Mouse (Mus musculus) neural tube, embryonic 14.5 days (tissue): ENCODE results near the gene Cplx3. TPM values are rescaled to one million over a fixed set of nuclear protein-coding genes. Genes with fewer than 3 reads are reported as not detected.

Experiments
- ATAC-seq: fragments of 200-750 bp; cut with Nextera tagmentation; 2 replicates; pipeline ENCODE4 v1.8.0; 2017; ENCODE audit warnings: low read depth, mild to moderate bottlenecking, moderate TSS enrichment, moderate library complexity
- H3K27ac ChIP-seq: fragments of 300-500 bp; sonication (generic); 2 replicates; pipeline ENCODE4 v1.5.1; 2014; ENCODE audit warnings: low read depth, mild to moderate bottlenecking, control low read depth, low read length, moderate library complexity, mixed read lengths
- H3K27me3 ChIP-seq: fragments of 300-500 bp; sonication (generic); 2 replicates; pipeline ENCODE4 v1.6.1; 2014; ENCODE audit warnings: low read length; ENCODE audit not compliant: control insufficient read depth, insufficient read depth
- H3K36me3 ChIP-seq: fragments of 300-500 bp; sonication (generic); 2 replicates; pipeline ENCODE4 v1.6.1; 2014; ENCODE audit warnings: low read length, mixed read lengths; ENCODE audit not compliant: control insufficient read depth, insufficient read depth
- H3K4me1 ChIP-seq: fragments of 300-500 bp; sonication (generic); 2 replicates; pipeline ENCODE4 v1.6.1; 2014; ENCODE audit warnings: low read length; ENCODE audit not compliant: control insufficient read depth, insufficient read depth
- H3K4me2 ChIP-seq: fragments of 300-500 bp; sonication (generic); 2 replicates; pipeline ENCODE4 v1.6.1; 2014; ENCODE audit warnings: mild to moderate bottlenecking, low read depth, low read length, control low read depth
- H3K4me3 ChIP-seq: fragments of 300-500 bp; sonication (generic); 2 replicates; pipeline ENCODE4 v1.5.1; 2014; ENCODE audit warnings: low read depth, low read length, control low read depth, mixed read lengths
- H3K9ac ChIP-seq: fragments of 300-500 bp; sonication (generic); replicated peaks from 2 replicates; pipeline ENCODE4 v1.6.1; 2014; ENCODE audit warnings: low read depth, mild to moderate bottlenecking, control low read depth, low read length, mixed read lengths
- H3K9me3 ChIP-seq: fragments of 300-500 bp; sonication (generic); 2 replicates; pipeline ENCODE4 v1.6.1; 2016; ENCODE audit warnings: low read length; ENCODE audit not compliant: control insufficient read depth
- WGBS: fragments of 180-500 bp; shearing (Covaris S2); extraction: QIAGEN DNeasy Blood & Tissue Kit; methylation state at CpG from one replicate; pipeline ENCODE4 v1.1.7; 2014; 5-methylcytosine and 5-hydroxymethylcytosine counted together
- polyA plus RNA-seq: library from polyadenylated mRNA; unstranded; fragments of >200 nt; fragmentation: Nextera tagmentation; extraction: Ambion mirVana; gene quantifications from 2 replicates; pipeline ENCODE4 v1.2.1, GENCODE M21; 2014

Gene Cplx3
- polyA plus RNA-seq, 1 experiment from 2014 or later = 0.13 TPM

GRCm38 (mm10) chr9:57647286-57648108, 41.4 kb upstream of the Cplx3 start:
- H3K9ac ChIP-seq = no peak overlapping the region
- no peak overlapping the region for H3K4me3 ChIP-seq
- no peaks in the 10 kb centered on the region for H3K36me3 ChIP-seq
- 76% methylated on average over 4 of the region's 4 CpGs for WGBS
- no peak overlapping the region for H3K27ac ChIP-seq
- peaks cover 19% of the 10 kb centered on the region for H3K4me1 ChIP-seq
- ATAC-seq = no peak
- H3K4me2 ChIP-seq = no peak overlapping the region
- no peaks in the 10 kb centered on the region; the same call in 1 of the 2 replicates for H3K27me3 ChIP-seq
- no peaks in the 10 kb centered on the region for H3K9me3 ChIP-seq

DNA sequence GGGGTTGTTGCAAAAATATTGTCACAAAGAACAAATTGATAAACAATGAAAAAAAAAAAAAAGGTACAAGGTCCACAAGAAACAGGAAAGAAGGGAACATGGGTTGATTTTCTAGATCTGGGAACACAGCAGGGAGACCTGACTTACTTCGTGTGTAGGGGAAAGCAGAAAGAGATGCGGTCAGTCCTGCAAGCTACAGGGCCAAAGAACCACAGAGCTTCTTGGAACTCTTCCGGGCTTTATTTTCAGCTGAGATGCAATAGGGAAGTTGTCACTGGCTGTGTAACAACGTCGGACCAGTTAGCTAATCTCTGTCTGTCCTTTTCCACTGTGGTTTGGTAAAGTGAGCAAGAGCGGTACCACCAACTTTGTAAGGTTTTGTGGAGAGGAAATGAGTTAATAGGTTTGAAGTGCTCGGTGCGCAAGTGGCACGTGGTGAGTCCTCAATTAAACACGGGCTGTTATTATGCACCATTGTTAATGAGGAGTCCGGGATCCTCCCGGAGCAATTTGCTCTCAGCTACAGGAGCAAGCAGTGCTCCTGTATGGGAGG, 40.5 kb upstream of the Cplx3 start:
- WGBS = 48% methylated on average over 12 of the region's 12 CpGs
- H3K9me3 ChIP-seq = no peaks in the 10 kb centered on the region
- ATAC-seq = no peak
- H3K36me3 ChIP-seq = no peaks in the 10 kb centered on the region
- H3K27me3 ChIP-seq = no peaks in the 10 kb centered on the region; the same call in 1 of the 2 replicates
- H3K27ac ChIP-seq = no peak overlapping the region
- H3K4me2 ChIP-seq = no peak overlapping the region
- H3K4me3 ChIP-seq = no peak overlapping the region
- H3K9ac ChIP-seq = no peak overlapping the region
- peaks cover 21% of the 10 kb centered on the region for H3K4me1 ChIP-seq

- H3K4me2 ChIP-seq = peak overlapping the region; percentile 98
- peak overlapping the region; percentile 94 for H3K27ac ChIP-seq
- peak overlapping the region; percentile 97 for H3K9ac ChIP-seq
- peaks cover 34% of the 10 kb centered on the region for H3K4me1 ChIP-seq
- no peaks in the 10 kb centered on the region for H3K36me3 ChIP-seq
- ATAC-seq = peak; percentile 87
- WGBS = under 1% methylated on average over 74 of the region's 85 CpGs
- no peaks in the 10 kb centered on the region; the same call in 1 of the 2 replicates for H3K27me3 ChIP-seq
- H3K4me3 ChIP-seq = peak overlapping the region; percentile 98
- no peaks in the 10 kb centered on the region for H3K9me3 ChIP-seq
These were observed 39.1 kb upstream of the Cplx3 start for GRCm38 (mm10) chr9:57644944-57645893.

DNA sequence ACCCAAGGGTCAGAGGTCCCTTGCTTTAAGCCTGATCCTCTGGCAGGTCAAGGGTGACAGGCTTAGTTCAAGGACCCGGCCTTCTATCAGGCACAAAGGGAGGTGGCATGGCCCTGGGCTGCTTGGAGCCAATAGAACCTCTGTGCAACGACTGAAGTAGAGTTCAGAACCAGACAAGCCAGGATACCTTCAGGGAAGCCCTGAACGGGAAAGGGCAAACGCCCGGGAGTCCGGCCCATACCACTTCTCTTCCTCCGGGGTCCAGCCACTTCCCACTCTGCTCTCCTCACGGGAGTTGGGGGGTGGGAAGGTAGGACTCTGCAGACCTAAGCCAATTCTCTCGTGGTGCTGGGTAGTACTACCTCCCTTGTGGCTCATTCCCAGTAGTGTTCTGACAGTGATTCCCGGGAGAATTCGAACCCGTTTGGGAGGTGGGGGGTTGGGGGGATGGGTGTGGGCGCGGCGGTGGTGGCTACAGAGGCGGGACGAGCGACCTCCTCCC, 38.4 kb upstream of the Cplx3 start:
- peak overlapping the region; percentile 98 for H3K4me2 ChIP-seq
- no peaks in the 10 kb centered on the region; the same call in 1 of the 2 replicates for H3K27me3 ChIP-seq
- 0% methylated on average over 18 of the region's 18 CpGs for WGBS
- H3K36me3 ChIP-seq = no peaks in the 10 kb centered on the region
- no peaks in the 10 kb centered on the region for H3K9me3 ChIP-seq
- peak overlapping the region; percentile 94 for H3K27ac ChIP-seq
- peak; percentile 9; the same call in 1 of the 2 replicates for ATAC-seq
- H3K9ac ChIP-seq = peak overlapping the region; percentile 97
- peak overlapping the region; percentile 98 for H3K4me3 ChIP-seq
- peaks cover 41% of the 10 kb centered on the region for H3K4me1 ChIP-seq

DNA sequence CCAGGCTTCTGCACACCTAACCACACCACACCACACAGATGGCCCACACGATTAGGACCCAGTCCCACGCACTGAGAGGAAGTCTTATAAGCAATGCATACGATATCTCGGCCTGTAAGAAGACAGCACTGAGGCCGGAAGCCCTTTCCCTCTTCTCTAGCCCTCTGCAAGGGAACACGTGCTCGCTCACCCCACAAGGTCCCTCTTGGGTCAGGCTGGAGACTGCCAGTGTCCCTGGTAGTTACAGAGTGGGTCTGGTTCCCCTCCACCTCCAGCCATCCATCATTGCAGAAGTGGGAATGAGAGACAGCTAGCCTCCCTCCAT, 37.7 kb upstream of the Cplx3 start:
- H3K36me3 ChIP-seq = no peaks in the 10 kb centered on the region
- H3K27ac ChIP-seq = no peak overlapping the region
- H3K27me3 ChIP-seq = no peaks in the 10 kb centered on the region; the same call in 1 of the 2 replicates
- ATAC-seq = no peak
- H3K4me2 ChIP-seq = peak overlapping the region; percentile 98
- H3K9me3 ChIP-seq = no peaks in the 10 kb centered on the region
- peak overlapping the region; percentile 97 for H3K9ac ChIP-seq
- peaks cover 48% of the 10 kb centered on the region for H3K4me1 ChIP-seq
- 65% methylated on average over 7 of the region's 7 CpGs for WGBS
- H3K4me3 ChIP-seq = peak overlapping the region; percentile 98

DNA sequence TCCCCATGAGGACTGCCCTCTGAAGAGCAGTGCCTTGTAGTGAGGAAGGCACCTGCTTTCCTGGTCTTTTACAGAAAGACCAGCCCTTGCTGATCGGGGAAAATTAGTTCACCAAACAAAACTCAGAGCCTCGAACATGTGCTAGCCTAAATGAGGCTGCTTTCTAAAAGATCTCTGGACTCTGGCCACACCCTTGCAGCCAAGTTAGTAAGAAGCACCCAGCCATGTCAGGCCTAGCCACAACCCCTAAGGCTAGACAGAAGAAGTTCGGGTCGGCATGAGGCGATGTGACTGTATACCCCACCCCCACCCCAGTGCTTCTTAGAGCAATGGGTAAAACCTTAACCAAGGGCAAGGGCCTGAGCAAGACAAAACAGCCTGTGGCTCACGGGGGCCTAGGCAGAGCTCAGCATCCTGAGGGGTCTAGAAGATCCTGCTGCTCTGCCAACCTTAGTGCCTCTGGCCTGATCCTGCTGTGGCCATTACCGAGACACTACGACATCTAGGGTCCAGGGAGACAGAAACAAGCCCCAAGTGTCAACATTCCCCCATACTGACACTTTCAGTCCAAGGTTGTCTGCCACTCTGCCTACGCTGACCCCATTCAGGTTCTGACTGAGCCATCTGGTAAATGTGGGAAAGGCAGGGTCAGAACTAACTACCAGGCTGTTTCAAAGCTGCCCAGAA, 37.2 kb upstream of the Cplx3 start:
- Histone ChIP-seq H3K9me3 (no peaks in the 10 kb centered on the region), H3K27me3 (no peaks in the 10 kb centered on the region; the same call in 1 of the 2 replicates), H3K9ac (peak overlapping the region; percentile 97; the same call in 1 of the 2 replicates), H3K4me1 (peaks cover 53% of the 10 kb centered on the region), H3K4me3 (peak overlapping the region; percentile 98), H3K36me3 (no peaks in the 10 kb centered on the region), H3K27ac (no peak overlapping the region), H3K4me2 (peak overlapping the region; percentile 98)
- WGBS = 77% methylated on average over 9 of the region's 9 CpGs
- no peak for ATAC-seq

GRCm38 (mm10) chr9:57641775-57642550, 35.9 kb upstream of the Cplx3 start:
- 86% methylated on average over 13 of the region's 13 CpGs for WGBS
- no peak for ATAC-seq
- Histone ChIP-seq H3K4me3 (no peak overlapping the region), H3K27ac (no peak overlapping the region), H3K36me3 (no peaks in the 10 kb centered on the region), H3K9ac (no peak overlapping the region), H3K4me2 (no peak overlapping the region), H3K27me3 (no peaks in the 10 kb centered on the region; the same call in 1 of the 2 replicates), H3K4me1 (peaks cover 67% of the 10 kb centered on the region), H3K9me3 (no peaks in the 10 kb centered on the region)
